Comparison of ENCODE assay signal across 12 mouse cellular contexts in the genomic region with DNA sequence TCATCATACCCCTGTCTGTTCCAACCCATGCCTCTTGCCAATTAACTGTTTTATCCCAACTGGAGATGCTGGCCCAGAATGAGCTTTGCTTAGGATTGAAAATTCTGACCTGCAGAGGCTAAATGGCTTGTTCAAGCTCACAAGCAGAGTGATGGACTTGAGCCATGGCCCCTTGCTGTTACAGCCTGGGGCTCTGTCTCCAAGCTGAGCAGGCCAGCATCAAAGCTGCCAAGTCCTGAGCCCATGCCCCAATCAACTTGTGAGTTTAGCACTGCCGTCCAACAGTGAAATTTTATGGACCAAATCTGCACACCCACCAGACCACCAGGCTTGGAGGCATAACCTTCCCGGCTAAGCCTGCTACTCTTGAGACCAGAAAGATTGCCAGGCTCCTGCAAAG.
DNase-seq lines count a peak whose midpoint lies in the region; ATAC-seq and TF ChIP-seq lines count a peak whose summit lies in the region.
"Had no signal": no experiment of that assay in that cellular context is flagged by ENCODE, and none has a peak within 500 bp of the region (broad histone marks: within the 10 kb centered on the region; RNA-seq: fewer than 3 reads in every experiment).

No protein-coding gene starts in this region.

- 70% methylated on average over 2 of the region's 2 CpGs for WGBS in intestine, embryonic 15.5 days
- WGBS in intestine, postnatal 0 days = 65% methylated on average over 2 of the region's 2 CpGs
- 26% methylated on average over 2 of the region's 2 CpGs for WGBS in hindbrain, embryonic 16.5 days
- 16% methylated on average over 2 of the region's 2 CpGs for WGBS in midbrain, embryonic 16.5 days

- H3K4me2 ChIP-seq in intestine, embryonic 15.5 days (replicated peaks) = no peak overlapping the region; the same call in 1 of the 2 replicates
- no peak overlapping the region for H3K4me2 ChIP-seq in intestine, postnatal 0 days (replicated peaks; ENCODE audit: low read depth)
- peak overlapping the region; percentile 52 for H3K4me2 ChIP-seq in hindbrain, embryonic 16.5 days (ENCODE audit: low read length)
- H3K4me2 ChIP-seq in midbrain, embryonic 16.5 days (ENCODE audit: low read length) = peak overlapping the region; percentile 52

- H3K36me3 ChIP-seq in intestine, embryonic 15.5 days = no peaks in the 10 kb centered on the region
- no peaks in the 10 kb centered on the region; the same call in 1 of the 2 replicates for H3K36me3 ChIP-seq in intestine, postnatal 0 days (ENCODE audit: control insufficient read depth, insufficient read depth)
- no peaks in the 10 kb centered on the region for H3K36me3 ChIP-seq in hindbrain, embryonic 16.5 days (ENCODE audit: control insufficient read depth, insufficient read depth, low read length)
- no peaks in the 10 kb centered on the region for H3K36me3 ChIP-seq in midbrain, embryonic 16.5 days (ENCODE audit: control insufficient read depth, insufficient read depth, low read length)

- H3K4me1 ChIP-seq in intestine, embryonic 15.5 days (replicated peaks) = peaks cover 11% of the 10 kb centered on the region
- H3K4me1 ChIP-seq in intestine, postnatal 0 days (replicated peaks; ENCODE audit: control insufficient read depth, insufficient read depth, low read length) = no peaks in the 10 kb centered on the region
- peaks cover 38% of the 10 kb centered on the region for H3K4me1 ChIP-seq in hindbrain, embryonic 16.5 days (ENCODE audit: control insufficient read depth, insufficient read depth, low read depth, low read length)
- peaks cover 62% of the 10 kb centered on the region for H3K4me1 ChIP-seq in midbrain, embryonic 16.5 days (ENCODE audit: control insufficient read depth, insufficient read depth, low read length)

- no peak overlapping the region for H3K9ac ChIP-seq in intestine, embryonic 15.5 days
- no peak overlapping the region for H3K9ac ChIP-seq in intestine, postnatal 0 days (ENCODE audit: low read depth, low read length)
- H3K9ac ChIP-seq in hindbrain, embryonic 16.5 days (ENCODE audit: low read depth, low read length) = no peak overlapping the region
- H3K9ac ChIP-seq in midbrain, embryonic 16.5 days (ENCODE audit: low read depth, low read length) = no peak overlapping the region

- no peak for TF ChIP-seq CTCF in intestine, postnatal 0 days (IDR thresholded peaks at IDR 0.05; ENCODE audit: low read depth)

- peak; percentile 75 to 87 for DNase-seq in cerebellum, postnatal 14 days
- no peak for DNase-seq in urinary bladder, postnatal 25 days (ENCODE audit: low spot score)
- DNase-seq in heart, adult 11 months = no peak
- no peak for DNase-seq in lung, postnatal 10 days
- DNase-seq: heart, postnatal 14 days; thymus, postnatal 14 days had no signal

- H3K27me3 ChIP-seq in intestine, embryonic 15.5 days (replicated peaks) = no peaks in the 10 kb centered on the region
- no peaks in the 10 kb centered on the region for H3K27me3 ChIP-seq in intestine, postnatal 0 days (replicated peaks; ENCODE audit: control insufficient read depth, insufficient read depth, low read length)
- no peaks in the 10 kb centered on the region for H3K27me3 ChIP-seq in hindbrain, embryonic 16.5 days (replicated peaks; ENCODE audit: control insufficient read depth, insufficient read depth, low read length)
- H3K27me3 ChIP-seq in midbrain, embryonic 16.5 days (ENCODE audit: control insufficient read depth, insufficient read depth, low read depth, low read length) = no peaks in the 10 kb centered on the region

- H3K27ac ChIP-seq in intestine, embryonic 15.5 days = 0 out of 2 replicates have a peak overlapping the region, but pooled peaks have one; percentile 19
- no peak overlapping the region for H3K27ac ChIP-seq in intestine, postnatal 0 days (ENCODE audit: low read depth, low read length)
- 0 out of 2 replicates have a peak overlapping the region, but pooled peaks have one; percentile 20 for H3K27ac ChIP-seq in hindbrain, embryonic 16.5 days (ENCODE audit: low read depth, low read length)
- H3K27ac ChIP-seq in midbrain, embryonic 16.5 days (ENCODE audit: low read length) = no peak overlapping the region
- H3K27ac ChIP-seq: kidney, postnatal 0 days had no signal

- no peaks in the 10 kb centered on the region for H3K9me3 ChIP-seq in intestine, embryonic 15.5 days
- no peaks in the 10 kb centered on the region for H3K9me3 ChIP-seq in intestine, postnatal 0 days (ENCODE audit: control insufficient read depth)
- no peaks in the 10 kb centered on the region for H3K9me3 ChIP-seq in hindbrain, embryonic 16.5 days (ENCODE audit: control insufficient read depth, low read length)
- H3K9me3 ChIP-seq in midbrain, embryonic 16.5 days (replicated peaks; ENCODE audit: control insufficient read depth, low read length, poor library complexity, severe bottlenecking) = no peaks in the 10 kb centered on the region

- no peak for ATAC-seq in intestine, embryonic 15.5 days
- no peak for ATAC-seq in intestine, postnatal 0 days
- ATAC-seq in hindbrain, embryonic 16.5 days = peak; percentile 65
- ATAC-seq in midbrain, embryonic 16.5 days = peak; percentile 58; the same call in 1 of the 2 replicates

- no peak overlapping the region for H3K4me3 ChIP-seq in intestine, embryonic 15.5 days (replicated peaks)
- no peak overlapping the region for H3K4me3 ChIP-seq in intestine, postnatal 0 days (ENCODE audit: low read depth, low read length)
- peak overlapping the region; percentile 32 for H3K4me3 ChIP-seq in hindbrain, embryonic 16.5 days (ENCODE audit: low read length)
- H3K4me3 ChIP-seq in midbrain, embryonic 16.5 days (ENCODE audit: low read depth, low read length) = peak overlapping the region; percentile 3; the same call in 1 of the 2 replicates
- H3K4me3 ChIP-seq: megakaryocyte, embryonic 14.5 days had no signal

Comparison
In these comparisons a context has a peak if more than half of its experiments do, and no peak if none do; other contexts are left out.
1. H3K27ac ChIP-seq: peak in intestine, embryonic 15.5 days (single experiment) and hindbrain, embryonic 16.5 days (single experiment); none in intestine, postnatal 0 days (single experiment) and midbrain, embryonic 16.5 days (single experiment).
2. ATAC-seq: peak in hindbrain, embryonic 16.5 days (single experiment) and midbrain, embryonic 16.5 days (single experiment); none in intestine, embryonic 15.5 days (single experiment) and intestine, postnatal 0 days (single experiment).
3. H3K4me2 ChIP-seq: peak in hindbrain, embryonic 16.5 days (single experiment) and midbrain, embryonic 16.5 days (single experiment); none in intestine, embryonic 15.5 days (single experiment) and intestine, postnatal 0 days (single experiment).
4. H3K4me3 ChIP-seq: peak in hindbrain, embryonic 16.5 days (single experiment) and midbrain, embryonic 16.5 days (single experiment); none in intestine, embryonic 15.5 days (single experiment) and intestine, postnatal 0 days (single experiment).
5. DNase-seq: peak in cerebellum, postnatal 14 days (2 of 2); none in urinary bladder, postnatal 25 days (single experiment), heart, adult 11 months (single experiment) and lung, postnatal 10 days (single experiment).